Mouse (Mus musculus) small intestine, adult 2 months (tissue): ENCODE results near the gene Tmem254c. TPM values are rescaled to one million over a fixed set of nuclear protein-coding genes. Genes with fewer than 3 reads are reported as not detected.
"Not testable (repeated sequence)": the region's sequence is repeated elsewhere in the genome, so short reads cannot be mapped to it uniquely, and the experiment has no call there.

ENCODE experiments used
- H3K27ac ChIP-seq: fragments of 200-500 bp; 2 replicates; pipeline ENCODE4 v1.5.1; 2012; ENCODE audit warnings: low read depth, low read length, control low read depth, inconsistent platforms; ENCODE audit not compliant: insufficient read depth
- H3K27me3 ChIP-seq: fragments of 200-500 bp; 2 replicates; pipeline ENCODE4 v1.6.1; 2012; ENCODE audit warnings: mild to moderate bottlenecking, moderate library complexity, low read length, inconsistent platforms; ENCODE audit not compliant: control insufficient read depth, insufficient read depth
- H3K36me3 ChIP-seq: fragments of 200-500 bp; 2 replicates; pipeline ENCODE4 v1.6.1; 2012; ENCODE audit warnings: mild to moderate bottlenecking, low read length, control low read depth, inconsistent platforms; ENCODE audit not compliant: control insufficient read depth, insufficient read depth
- H3K4me1 ChIP-seq: fragments of 200-500 bp; 2 replicates; pipeline ENCODE4 v1.6.1; 2012; ENCODE audit warnings: low read length, inconsistent platforms, mixed read lengths; ENCODE audit not compliant: control insufficient read depth, insufficient read depth, insufficient read length
- H3K4me3 ChIP-seq: fragments of 200-500 bp; 2 replicates; pipeline ENCODE4 v1.5.1; 2012; ENCODE audit warnings: low read depth, mild to moderate bottlenecking, control low read depth, inconsistent platforms, low read length, moderate library complexity
- WGBS: fragments of 180-500 bp; shearing (Covaris S2); methylation state at CpG from one replicate; pipeline ENCODE4 v1.1.7; 2018; 5-methylcytosine and 5-hydroxymethylcytosine counted together
- polyA plus RNA-seq: library from polyadenylated mRNA; depleted of rRNA; stranded (reverse); fragments of >200 nt; gene quantifications from 2 replicates; pipeline ENCODE4 v1.2.3, GENCODE M21; 2012; rRNA removed

The Tmem254c gene
- 15.8 and 17.2 TPM in 2 replicates for polyA plus RNA-seq

- no CpG with 5 or more reads among the region's 10 CpGs for WGBS
- not testable (repeated sequence) for H3K27me3 ChIP-seq, H3K27ac ChIP-seq, H3K36me3 ChIP-seq, H3K4me1 ChIP-seq, H3K4me3 ChIP-seq
Measured at GRCm38 (mm10) chr14:26067325-26067633, at the start of gene Tmem254c. Gene Tmem254c, minus strand, starts transcription at chr14:26067355.

GRCm38 (mm10) chr14:26097622-26098021 is 30.5 kb upstream of the Tmem254c start:
- H3K27ac ChIP-seq, H3K4me3 ChIP-seq, H3K36me3 ChIP-seq, H3K4me1 ChIP-seq, H3K27me3 ChIP-seq: not testable (repeated sequence)
- WGBS, result no CpG with 5 or more reads among the region's 3 CpGs

- H3K27me3 ChIP-seq, H3K27ac ChIP-seq, H3K4me3 ChIP-seq, H3K4me1 ChIP-seq, H3K36me3 ChIP-seq: not testable (repeated sequence)
- no CpG with 5 or more reads among the region's 1 CpGs for WGBS
Measured at GRCm38 (mm10) chr14:26081997-26082396, 14.8 kb upstream of the Tmem254c start, which contains the start of gene Cphx3. Gene Cphx3, plus strand, starts transcription at chr14:26082297.

GRCm38 (mm10) chr14:26081216-26081615 is 14.1 kb upstream of the Tmem254c start, which contains the start of gene Cphx2:
Gene Cphx2, plus strand, starts transcription at chr14:26081516.
- not testable (repeated sequence) for H3K4me1 ChIP-seq, H3K27ac ChIP-seq, H3K4me3 ChIP-seq, H3K27me3 ChIP-seq, H3K36me3 ChIP-seq
- WGBS, result no CpG with 5 or more reads among the region's 6 CpGs

- WGBS, result no CpG with 5 or more reads among the region's 5 CpGs
- not testable (repeated sequence) for H3K4me3 ChIP-seq, H3K36me3 ChIP-seq, H3K27me3 ChIP-seq, H3K27ac ChIP-seq, H3K4me1 ChIP-seq
Measured at GRCm38 (mm10) chr14:26076620-26077390, 9.7 kb upstream of the Tmem254c start.

GRCm38 (mm10) chr14:26066574-26067324 is 406 bp downstream of the Tmem254c start:
- H3K4me3 ChIP-seq, H3K4me1 ChIP-seq, H3K36me3 ChIP-seq, H3K27ac ChIP-seq, H3K27me3 ChIP-seq: not testable (repeated sequence)
- WGBS, result no CpG with 5 or more reads among the region's 44 CpGs

- not testable (repeated sequence) for H3K4me3 ChIP-seq, H3K27ac ChIP-seq, H3K27me3 ChIP-seq, H3K4me1 ChIP-seq, H3K36me3 ChIP-seq
- no CpG with 5 or more reads among the region's 6 CpGs for WGBS
Measured at GRCm38 (mm10) chr14:26059362-26059761, 7.8 kb downstream of the Tmem254c start.

- H3K4me3 ChIP-seq, H3K36me3 ChIP-seq: not testable (repeated sequence)
- WGBS, result no CpG with 5 or more reads among the region's 3 CpGs
Measured at GRCm38 (mm10) chr14:26058184-26058583, 9.0 kb downstream of the Tmem254c start.

GRCm38 (mm10) chr14:26048767-26049166 is 18.4 kb downstream of the Tmem254c start:
- not testable (repeated sequence) for H3K4me1 ChIP-seq, H3K4me3 ChIP-seq, H3K27me3 ChIP-seq, H3K36me3 ChIP-seq, H3K27ac ChIP-seq
- WGBS, result no CpG with 5 or more reads among the region's 9 CpGs

More at GRCm38 (mm10) chr14:26058184-26058583, 9.0 kb downstream of the Tmem254c start:
- H3K27me3 ChIP-seq, H3K27ac ChIP-seq, H3K4me1 ChIP-seq: not testable (repeated sequence)

GRCm38 (mm10) chr14:26047026-26047425 is 20.1 kb downstream of the Tmem254c start:
- not testable (repeated sequence) for H3K27ac ChIP-seq, H3K4me3 ChIP-seq, H3K27me3 ChIP-seq, H3K36me3 ChIP-seq, H3K4me1 ChIP-seq
- no CpG with 5 or more reads among the region's 8 CpGs for WGBS

GRCm38 (mm10) chr14:26045007-26045406 is 22.1 kb downstream of the Tmem254c start:
- not testable (repeated sequence) for H3K36me3 ChIP-seq, H3K27ac ChIP-seq, H3K27me3 ChIP-seq, H3K4me1 ChIP-seq, H3K4me3 ChIP-seq
- no CpG with 5 or more reads among the region's 5 CpGs for WGBS
